Mouse (Mus musculus) limb, embryonic 10.5 days (tissue): ENCODE data around the gene Abcb8. TPM values are rescaled to one million over a fixed set of nuclear protein-coding genes. Genes with fewer than 3 reads are reported as not detected.
A peak's percentile ranks its signal among the peaks of the same experiment; 100 is the strongest.

Experiments
- DNase-seq: peaks from one replicate; pipeline ENCODE4 v3.0.0-alpha.2; 2017; ENCODE audit warnings: low spot score
- H3K27ac ChIP-seq: fragments of 300-500 bp; sonication (generic); 2 replicates; pipeline ENCODE4 v1.5.1; 2016; ENCODE audit warnings: mild to moderate bottlenecking
- H3K27me3 ChIP-seq: fragments of 300-500 bp; sonication (generic); 2 replicates; pipeline ENCODE4 v1.6.1; 2016; ENCODE audit warnings: low read depth, mild to moderate bottlenecking; ENCODE audit not compliant: poor library complexity, severe bottlenecking
- H3K36me3 ChIP-seq: fragments of 300-500 bp; sonication (generic); 2 replicates; pipeline ENCODE4 v1.6.1; 2016; ENCODE audit warnings: mild to moderate bottlenecking, moderate library complexity
- H3K4me1 ChIP-seq: fragments of 300-500 bp; sonication (generic); 2 replicates; pipeline ENCODE4 v1.6.1; 2016
- H3K4me3 ChIP-seq: fragments of 300-500 bp; sonication (generic); 2 replicates; pipeline ENCODE4 v1.5.1; 2016; ENCODE audit warnings: mild to moderate bottlenecking, moderate library complexity
- H3K9me3 ChIP-seq: fragments of 300-500 bp; sonication (generic); replicated peaks from 2 replicates; pipeline ENCODE4 v1.6.1; 2016; ENCODE audit warnings: mild to moderate bottlenecking
- WGBS: fragments of 180-500 bp; shearing (Covaris S2); methylation state at CpG from one replicate; pipeline ENCODE4 v1.1.7; 2016; 5-methylcytosine and 5-hydroxymethylcytosine counted together
- polyA plus RNA-seq: library from polyadenylated mRNA; unstranded; fragments of >200 nt; fragmentation: Nextera tagmentation; extraction: Ambion mirVana; gene quantifications from 2 replicates; pipeline ENCODE4 v1.2.1, GENCODE M21; 2016

Abcb8 gene
- polyA plus RNA-seq, 1 experiment from 2014 or later: 56.6 TPM

DNA sequence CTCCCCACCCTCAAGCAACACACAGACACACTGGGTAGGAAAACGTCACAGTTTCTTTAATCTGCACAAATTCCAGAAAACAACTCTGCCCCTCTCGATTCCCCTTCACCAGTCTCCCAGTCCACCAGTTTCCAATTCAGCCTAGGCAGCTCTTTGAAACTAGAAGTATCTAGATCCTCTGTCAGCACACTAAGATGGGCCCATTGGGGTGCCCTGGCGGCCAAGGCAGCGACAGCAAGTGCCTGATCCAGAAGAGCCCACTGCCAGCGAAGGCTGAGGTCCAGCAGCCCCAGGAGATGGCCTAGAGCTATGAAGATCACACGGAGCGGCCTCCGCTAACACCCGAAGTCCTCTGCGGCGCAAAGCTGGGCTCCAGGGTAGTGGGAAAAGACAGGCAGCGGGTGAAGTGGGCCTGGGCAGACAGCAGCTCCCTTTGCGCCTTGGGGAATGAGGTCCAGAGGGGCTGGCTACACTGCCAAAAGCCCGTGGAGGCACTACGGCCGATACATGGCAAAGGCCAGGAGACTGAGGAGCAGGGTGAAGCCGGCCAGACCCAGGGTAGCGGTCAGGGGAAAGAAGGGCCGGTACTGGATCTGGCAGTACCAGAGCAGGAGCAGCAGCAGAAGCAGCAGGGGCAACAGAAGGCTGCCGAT, 52.1 kb downstream of the Abcb8 start:
- Histone ChIP-seq H3K9me3 (no peaks in the 10 kb centered on the region), H3K4me3 (peak overlapping the region; percentile 91), H3K4me1 (peaks cover 45% of the 10 kb centered on the region), H3K27me3 (no peaks in the 10 kb centered on the region; the same call in 1 of the 2 replicates), H3K36me3 (peaks cover 34% of the 10 kb centered on the region), H3K27ac (peak overlapping the region; percentile 96)
- 58% methylated on average over 20 of the region's 20 CpGs for WGBS
- no peak for DNase-seq

DNA sequence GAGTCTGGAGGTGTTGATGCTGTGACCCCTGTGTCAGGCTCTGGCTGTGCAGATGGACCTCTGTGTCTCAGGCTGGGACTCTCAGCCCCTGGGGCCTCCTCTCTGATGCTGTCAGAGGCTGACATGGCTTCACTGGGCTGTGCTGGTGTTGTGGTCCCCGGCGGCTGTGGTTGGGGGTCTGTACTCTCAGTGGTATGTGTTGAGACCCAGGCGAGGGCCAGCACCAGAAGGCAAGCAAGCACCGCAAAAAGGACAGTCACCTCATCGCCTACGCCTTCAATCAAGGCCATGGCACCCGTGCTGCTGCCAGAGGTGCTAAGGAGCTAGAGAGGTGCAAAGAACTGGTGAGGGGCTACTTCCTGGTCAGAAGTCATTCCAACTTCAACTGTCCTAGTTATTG, 53.2 kb downstream of the Abcb8 start:
- no peak overlapping the region for H3K27ac ChIP-seq
- DNase-seq: no peak
- H3K36me3 ChIP-seq: peaks cover 23% of the 10 kb centered on the region
- 88% methylated on average over 7 of the region's 7 CpGs for WGBS
- no peaks in the 10 kb centered on the region for H3K9me3 ChIP-seq
- peaks cover 54% of the 10 kb centered on the region for H3K4me1 ChIP-seq
- peak overlapping the region; percentile 63; the same call in 1 of the 2 replicates for H3K4me3 ChIP-seq
- no peaks in the 10 kb centered on the region; the same call in 1 of the 2 replicates for H3K27me3 ChIP-seq

DNA sequence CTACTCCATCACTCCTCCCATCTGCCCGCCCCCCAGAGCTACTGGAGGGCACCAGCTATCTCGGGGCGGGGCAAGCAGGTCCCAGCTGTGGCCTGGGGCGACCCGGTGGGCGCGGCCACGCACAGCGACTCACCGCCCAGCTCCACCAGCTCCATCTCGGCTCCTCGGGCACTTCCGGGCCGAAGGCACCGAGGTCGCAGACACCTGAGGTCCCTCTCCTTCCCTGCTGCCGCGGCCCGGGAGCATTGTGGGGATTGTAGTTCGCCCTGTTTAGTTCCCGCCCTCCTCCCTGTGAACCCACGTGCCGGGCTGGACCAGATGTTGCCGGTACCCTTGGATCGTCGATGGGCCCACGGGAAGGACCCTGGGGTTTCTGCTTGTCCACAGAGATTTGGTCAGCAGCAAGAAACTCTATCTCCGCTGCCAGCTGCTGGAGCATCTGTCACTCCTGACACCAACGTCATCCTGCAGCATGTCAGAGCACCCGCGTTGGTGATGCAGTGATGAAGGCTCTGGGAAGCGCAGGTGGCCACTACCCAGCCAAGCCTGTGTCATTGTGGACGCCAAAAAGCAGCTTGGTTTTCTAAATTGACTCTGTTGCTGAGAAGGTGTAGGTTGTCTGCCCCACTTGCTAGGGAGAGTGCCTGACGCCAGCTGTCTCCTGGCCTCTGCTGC, 54.3 kb downstream of the Abcb8 start, which contains the start of gene Tmub1:
Gene Tmub1 (minus strand): TSS at position 231 of the 675 bp plus-strand sequence.
- peaks cover 12% of the 10 kb centered on the region for H3K36me3 ChIP-seq
- WGBS: 2% methylated on average over 34 of the region's 34 CpGs
- peak within 1 kb of the TSS; percentile 82 for H3K27ac ChIP-seq
- DNase-seq: peak; percentile 88
- peaks cover 58% of the 10 kb centered on the region for H3K4me1 ChIP-seq
- H3K4me3 ChIP-seq: peak within 1 kb of the TSS; percentile 63
- H3K9me3 ChIP-seq: no peaks in the 10 kb centered on the region
- H3K27me3 ChIP-seq: no peaks in the 10 kb centered on the region; the same call in 1 of the 2 replicates

DNA sequence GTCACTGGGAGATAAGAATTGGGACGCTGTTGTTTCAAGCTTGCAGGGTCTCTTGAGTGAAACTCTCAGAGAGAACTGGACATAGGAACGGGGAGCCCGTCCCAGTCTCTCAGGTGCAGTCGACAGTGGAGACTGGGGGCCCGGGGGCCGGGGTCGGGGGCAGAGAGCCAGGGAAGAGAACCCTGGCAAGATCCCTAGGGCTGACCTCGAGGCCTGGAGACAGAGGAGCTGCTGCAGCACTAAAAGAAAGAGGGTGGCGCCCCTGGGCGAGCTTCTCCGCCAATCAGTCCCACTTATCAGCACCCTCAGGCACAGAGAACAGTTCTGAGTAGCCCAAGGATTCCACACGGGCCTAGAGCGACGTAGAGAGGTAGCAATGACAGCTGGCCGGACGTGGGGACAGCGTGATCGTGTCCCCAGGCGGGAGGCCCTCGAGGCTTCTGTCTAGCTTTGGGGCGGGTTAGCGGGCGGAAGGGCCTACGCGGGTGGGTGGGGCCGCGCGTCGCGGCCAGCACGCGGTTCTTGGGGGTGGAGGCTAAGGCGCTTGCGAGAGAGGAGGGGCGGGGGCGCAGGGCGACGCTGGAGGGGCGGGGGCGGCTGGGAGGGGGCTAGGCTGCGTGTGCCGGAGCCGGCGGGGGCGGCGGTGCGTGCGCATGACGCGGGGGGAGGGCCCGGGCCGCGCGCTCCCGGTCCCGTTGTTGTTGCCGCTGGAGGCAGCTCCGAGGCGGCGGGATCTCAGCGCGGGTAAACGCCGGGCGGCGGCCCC, 58.0 kb downstream of the Abcb8 start:
- peaks cover 21% of the 10 kb centered on the region for H3K36me3 ChIP-seq
- H3K27me3 ChIP-seq: no peaks in the 10 kb centered on the region; the same call in 1 of the 2 replicates
- WGBS: 2% methylated on average over 62 of the region's 66 CpGs
- no peaks in the 10 kb centered on the region for H3K9me3 ChIP-seq
- DNase-seq: peak; percentile 92
- peak overlapping the region; percentile 97 for H3K27ac ChIP-seq
- H3K4me1 ChIP-seq: peaks cover 68% of the 10 kb centered on the region
- peak overlapping the region; percentile 86 for H3K4me3 ChIP-seq

DNA sequence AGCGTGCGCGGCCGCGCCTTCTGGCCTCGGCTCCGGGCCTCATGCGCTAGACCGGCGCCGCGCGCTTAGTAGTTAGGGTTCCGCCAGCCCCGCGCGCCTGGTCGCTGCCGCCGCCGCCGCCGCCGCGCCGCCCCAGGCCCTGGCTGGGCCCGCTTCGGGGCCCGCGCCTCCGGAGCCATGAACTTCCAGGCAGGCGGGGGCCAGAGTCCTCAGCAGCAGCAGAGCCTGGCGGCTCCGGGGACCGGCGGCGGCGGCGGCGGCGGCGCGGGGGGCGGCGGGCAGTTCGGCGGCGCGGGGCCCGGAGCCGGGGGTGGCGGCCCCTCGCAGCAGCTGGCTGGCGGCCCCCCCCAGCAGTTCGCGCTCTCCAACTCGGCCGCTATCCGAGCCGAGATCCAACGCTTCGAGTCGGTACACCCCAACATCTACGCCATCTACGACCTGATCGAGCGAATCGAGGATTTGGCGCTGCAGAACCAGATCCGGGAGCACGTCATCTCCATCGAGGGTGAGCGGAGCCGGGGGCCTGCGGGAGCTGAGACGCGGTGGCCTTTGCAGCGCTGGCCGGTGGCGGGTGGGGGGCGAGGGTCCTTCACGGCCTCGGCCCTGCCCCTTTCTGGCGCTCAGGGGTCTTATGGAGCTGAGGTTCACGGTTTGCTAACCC, 58.7 kb downstream of the Abcb8 start, which contains the start of gene Agap3:
Gene Agap3 (plus strand): TSS at position 148 of the 661 bp plus-strand sequence.
- Histone ChIP-seq H3K27ac (peak within 1 kb of the TSS; percentile 97), H3K4me3 (peak within 1 kb of the TSS; percentile 86), H3K4me1 (peaks cover 60% of the 10 kb centered on the region), H3K36me3 (peaks cover 27% of the 10 kb centered on the region), H3K9me3 (no peaks in the 10 kb centered on the region), H3K27me3 (no peaks in the 10 kb centered on the region; the same call in 1 of the 2 replicates)
- under 1% methylated on average over 70 of the region's 85 CpGs for WGBS
- DNase-seq: no peak

DNA sequence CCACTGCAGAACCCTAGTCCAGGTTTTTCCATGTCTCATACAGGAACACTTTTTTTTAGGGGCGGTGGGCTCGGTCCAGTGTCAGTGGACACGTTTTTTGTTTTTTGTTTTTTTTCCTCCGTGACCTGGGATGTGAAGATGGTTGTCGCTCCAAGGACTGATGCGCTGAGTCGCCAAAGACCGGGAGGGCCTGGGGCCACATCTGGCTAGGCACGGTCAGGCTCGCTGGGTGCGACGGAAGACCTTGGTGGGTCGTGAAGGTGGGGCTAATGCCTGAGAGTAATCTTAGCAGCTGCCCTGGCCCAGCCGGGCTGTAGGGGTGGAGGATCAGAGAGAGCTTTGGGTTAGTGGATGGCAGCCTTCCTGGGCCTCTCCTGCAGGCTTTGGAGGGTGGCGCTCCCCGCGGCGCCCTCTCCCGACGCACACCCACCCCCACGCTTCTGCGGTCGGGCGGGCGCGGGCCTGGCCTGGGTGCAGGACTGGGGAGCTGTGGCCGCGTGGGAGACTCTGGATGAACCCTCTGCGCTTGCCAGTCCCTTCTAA, 59.3 kb downstream of the Abcb8 start:
- under 1% methylated on average over 29 of the region's 29 CpGs for WGBS
- peak overlapping the region; percentile 86 for H3K4me3 ChIP-seq
- peaks cover 54% of the 10 kb centered on the region for H3K4me1 ChIP-seq
- DNase-seq: peak; percentile 67
- peaks cover 33% of the 10 kb centered on the region for H3K36me3 ChIP-seq
- no peaks in the 10 kb centered on the region for H3K9me3 ChIP-seq
- no peaks in the 10 kb centered on the region; the same call in 1 of the 2 replicates for H3K27me3 ChIP-seq
- peak overlapping the region; percentile 97 for H3K27ac ChIP-seq

DNA sequence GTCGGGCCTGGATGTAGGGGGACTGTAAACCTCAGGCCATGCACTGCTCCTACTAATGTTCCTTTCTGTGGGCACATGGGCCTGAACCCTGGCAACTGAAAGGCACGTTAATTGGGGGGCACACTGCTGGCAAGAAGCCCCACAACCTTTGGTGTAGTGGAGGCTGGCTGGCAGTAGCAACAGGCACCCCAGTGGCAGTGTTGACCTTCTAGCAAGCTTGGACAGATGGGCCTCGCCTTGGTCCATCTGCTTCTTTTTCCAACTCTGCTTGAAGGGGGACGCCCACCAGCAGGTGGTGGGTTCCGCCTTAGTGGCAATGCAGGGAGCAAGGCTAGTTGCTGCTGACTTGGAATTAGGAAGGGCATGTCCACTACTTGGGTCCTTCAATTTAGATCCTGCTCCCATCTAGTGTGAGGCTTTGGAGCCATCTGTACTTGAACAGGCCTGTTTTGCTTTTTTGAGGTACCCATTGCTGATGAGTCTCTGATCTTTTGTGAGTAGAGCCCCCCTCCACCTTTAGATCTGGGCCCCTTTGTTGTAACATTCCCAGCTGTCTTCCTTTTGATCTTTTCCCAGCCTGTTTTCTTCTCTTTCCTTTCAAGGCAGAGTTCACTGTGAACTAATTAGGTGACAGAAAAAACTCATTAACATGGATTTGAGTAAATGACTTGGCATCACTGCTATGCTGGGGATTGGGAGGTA, 60.0 kb downstream of the Abcb8 start:
- peaks cover 49% of the 10 kb centered on the region for H3K4me1 ChIP-seq
- DNase-seq: no peak
- no peaks in the 10 kb centered on the region; the same call in 1 of the 2 replicates for H3K27me3 ChIP-seq
- WGBS: 4% methylated on average over 5 of the region's 5 CpGs
- H3K27ac ChIP-seq: peak overlapping the region; percentile 97
- peaks cover 39% of the 10 kb centered on the region for H3K36me3 ChIP-seq
- peak overlapping the region; percentile 86 for H3K4me3 ChIP-seq
- no peaks in the 10 kb centered on the region for H3K9me3 ChIP-seq

DNA sequence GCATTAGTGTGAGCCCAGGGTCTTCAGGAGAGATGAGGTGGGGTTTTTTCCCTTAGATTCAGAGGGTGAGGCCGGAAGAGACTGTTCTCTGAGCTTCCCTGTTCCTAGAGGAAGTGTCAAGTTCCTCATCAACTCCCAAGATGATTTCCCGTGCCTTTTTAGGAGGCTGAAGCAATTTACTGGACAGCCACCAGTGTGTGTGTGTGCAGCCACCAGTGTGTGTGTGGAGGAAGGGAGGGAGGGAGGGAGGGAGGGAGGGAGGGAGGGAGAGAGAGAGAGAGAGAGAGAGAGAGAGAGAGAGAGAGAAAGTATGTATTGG, 60.5 kb downstream of the Abcb8 start:
- H3K27ac ChIP-seq: no peak overlapping the region; the same call in 1 of the 2 replicates
- no peaks in the 10 kb centered on the region for H3K9me3 ChIP-seq
- peaks cover 44% of the 10 kb centered on the region for H3K36me3 ChIP-seq
- H3K4me3 ChIP-seq: peak overlapping the region; percentile 86
- no peak for DNase-seq
- H3K4me1 ChIP-seq: peaks cover 49% of the 10 kb centered on the region
- WGBS: 6% methylated on average over 2 of the region's 2 CpGs
- no peaks in the 10 kb centered on the region; the same call in 1 of the 2 replicates for H3K27me3 ChIP-seq

DNA sequence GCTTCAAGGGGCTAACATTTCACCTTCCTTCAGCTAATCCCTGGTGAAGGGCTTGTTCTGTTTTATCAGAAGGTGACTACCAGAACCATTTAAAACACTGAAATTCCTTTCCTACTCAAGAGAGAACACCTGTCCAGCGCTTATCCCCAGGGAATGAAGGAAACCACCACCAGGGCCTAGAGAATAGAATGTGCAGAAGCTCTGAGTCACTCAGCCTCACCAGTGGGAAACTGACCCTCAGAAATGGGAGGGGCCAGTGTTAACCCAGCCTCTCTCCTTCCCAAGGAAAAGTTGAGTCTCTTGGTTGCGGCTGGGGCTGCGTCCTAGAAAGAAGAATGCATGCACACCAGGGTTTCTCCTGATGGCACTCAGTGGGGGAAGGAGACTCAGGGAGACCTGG, 61.6 kb downstream of the Abcb8 start:
- Histone ChIP-seq H3K9me3 (no peaks in the 10 kb centered on the region), H3K4me3 (peak overlapping the region; percentile 86), H3K36me3 (peaks cover 55% of the 10 kb centered on the region), H3K27me3 (no peaks in the 10 kb centered on the region), H3K27ac (0 out of 2 replicates have a peak overlapping the region, but pooled peaks have one; percentile 21), H3K4me1 (peaks cover 49% of the 10 kb centered on the region)
- DNase-seq: no peak
- 89% methylated on average over 3 of the region's 3 CpGs for WGBS

DNA sequence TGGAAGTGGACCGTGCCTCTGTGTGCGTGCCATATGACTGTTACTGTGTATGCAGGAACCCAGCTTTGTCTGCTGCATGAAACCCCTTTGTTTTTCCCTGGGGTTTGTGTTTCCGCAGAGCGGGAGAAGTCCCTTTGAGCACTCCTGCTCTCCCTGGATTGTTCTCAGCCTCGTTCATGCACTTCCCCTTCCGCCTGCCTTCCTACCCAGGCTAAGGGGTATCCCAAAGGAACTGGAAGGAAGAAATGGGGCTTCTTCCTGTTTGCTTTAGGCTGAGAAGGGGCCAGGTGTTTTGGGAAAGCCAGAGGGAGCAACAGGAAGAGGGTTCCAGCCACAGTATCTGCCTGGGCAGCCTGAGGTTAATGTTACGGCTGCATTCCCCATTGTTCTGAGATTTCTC, 62.1 kb downstream of the Abcb8 start:
- Histone ChIP-seq H3K4me3 (peak overlapping the region; percentile 7; the same call in 1 of the 2 replicates), H3K27ac (0 out of 2 replicates have a peak overlapping the region, but pooled peaks have one; percentile 21), H3K9me3 (no peaks in the 10 kb centered on the region), H3K36me3 (peaks cover 60% of the 10 kb centered on the region), H3K27me3 (no peaks in the 10 kb centered on the region), H3K4me1 (peaks cover 49% of the 10 kb centered on the region)
- no peak for DNase-seq
- 79% methylated on average over 7 of the region's 7 CpGs for WGBS
